Mouse (Mus musculus) midbrain, embryonic 16.5 days (tissue): ENCODE measurements around the gene Zfp958. TPM values are rescaled to one million over a fixed set of nuclear protein-coding genes. Genes with fewer than 3 reads are reported as not detected.
A peak's percentile ranks its signal among the peaks of the same experiment; 100 is the strongest.
"Not testable (repeated sequence)": the region's sequence is repeated elsewhere in the genome, so short reads cannot be mapped to it uniquely, and the experiment has no call there.

Experiments used
- ATAC-seq: fragments of 200-750 bp; cut with Nextera tagmentation; 2 replicates; pipeline ENCODE4 v1.8.0; 2017; ENCODE audit warnings: moderate TSS enrichment
- H3K27ac ChIP-seq: fragments of 300-500 bp; sonication (generic); 2 replicates; pipeline ENCODE4 v1.5.1; 2014; ENCODE audit warnings: mild to moderate bottlenecking, low read length, mixed read lengths
- H3K27me3 ChIP-seq: fragments of 300-500 bp; sonication (generic); 2 replicates; pipeline ENCODE4 v1.6.1; 2014; ENCODE audit warnings: low read depth, low read length, mixed read lengths; ENCODE audit not compliant: control insufficient read depth, insufficient read depth
- H3K36me3 ChIP-seq: fragments of 300-500 bp; sonication (generic); 2 replicates; pipeline ENCODE4 v1.6.1; 2014; ENCODE audit warnings: mild to moderate bottlenecking, low read length, moderate library complexity, mixed read lengths; ENCODE audit not compliant: control insufficient read depth, insufficient read depth
- H3K4me1 ChIP-seq: fragments of 300-500 bp; sonication (generic); 2 replicates; pipeline ENCODE4 v1.6.1; 2014; ENCODE audit warnings: mild to moderate bottlenecking, low read length, mixed read lengths; ENCODE audit not compliant: control insufficient read depth, insufficient read depth
- H3K4me2 ChIP-seq: fragments of 300-500 bp; sonication (generic); 2 replicates; pipeline ENCODE4 v1.6.1; 2014; ENCODE audit warnings: mild to moderate bottlenecking, low read length, mixed read lengths
- H3K4me3 ChIP-seq: fragments of 300-500 bp; sonication (generic); 2 replicates; pipeline ENCODE4 v1.5.1; 2014; ENCODE audit warnings: low read depth, mild to moderate bottlenecking, low read length, moderate library complexity, mixed read lengths
- H3K9ac ChIP-seq: fragments of 300-500 bp; sonication (generic); 2 replicates; pipeline ENCODE4 v1.6.1; 2014; ENCODE audit warnings: low read depth, low read length, mixed read lengths
- H3K9me3 ChIP-seq: fragments of 300-500 bp; sonication (generic); replicated peaks from 2 replicates; pipeline ENCODE4 v1.6.1; 2014; ENCODE audit warnings: mild to moderate bottlenecking, low read length, mixed read lengths; ENCODE audit not compliant: control insufficient read depth, poor library complexity, severe bottlenecking
- WGBS: fragments of 180-500 bp; shearing (Covaris S2); extraction: QIAGEN DNeasy Blood & Tissue Kit; methylation state at CpG from one replicate; pipeline ENCODE4 v1.1.7; 2014; 5-methylcytosine and 5-hydroxymethylcytosine counted together
- polyA plus RNA-seq: library from polyadenylated mRNA; unstranded; fragments of >200 nt; fragmentation: Nextera tagmentation; extraction: Ambion mirVana; gene quantifications from 2 replicates; pipeline ENCODE4 v1.2.1, GENCODE M21; 2015

The Zfp958 gene
- 17.6 and 17.7 TPM in 2 replicates for polyA plus RNA-seq

- H3K27me3 ChIP-seq = no peaks in the 10 kb centered on the region
- peak; percentile 100 for ATAC-seq
- no peaks in the 10 kb centered on the region for H3K36me3 ChIP-seq
- peak within 1 kb of the TSS; percentile 97 for H3K4me2 ChIP-seq
- peak within 1 kb of the TSS; percentile 83 for H3K27ac ChIP-seq
- no peaks in the 10 kb centered on the region for H3K9me3 ChIP-seq
- H3K9ac ChIP-seq = peak within 1 kb of the TSS; percentile 90
- H3K4me3 ChIP-seq = peak within 1 kb of the TSS; percentile 69
- WGBS = 1% methylated on average over 25 of the region's 25 CpGs
- H3K4me1 ChIP-seq = peaks cover 20% of the 10 kb centered on the region
Measured at GRCm38 (mm10) chr8:4612932-4613853, at the start of gene Zfp958. TSS of gene Zfp958 (plus strand) at chr8:4613167.

GRCm38 (mm10) chr8:4581986-4582385 lies 31.0 kb upstream of the Zfp958 start:
- no peak for ATAC-seq
- Histone ChIP-seq H3K36me3 (no peaks in the 10 kb centered on the region), H3K4me1 (no peaks in the 10 kb centered on the region), H3K9me3 (no peaks in the 10 kb centered on the region), H3K27ac (no peak overlapping the region), H3K9ac (no peak overlapping the region), H3K4me2 (no peak overlapping the region), H3K27me3 (no peaks in the 10 kb centered on the region), H3K4me3 (no peak overlapping the region)
- WGBS = 75% methylated on average over 3 of the region's 3 CpGs

- Histone ChIP-seq H3K4me1 (no peaks in the 10 kb centered on the region), H3K36me3 (no peaks in the 10 kb centered on the region), H3K9ac (no peak overlapping the region), H3K4me2 (no peak overlapping the region), H3K9me3 (no peaks in the 10 kb centered on the region), H3K4me3 (no peak overlapping the region), H3K27me3 (no peaks in the 10 kb centered on the region), H3K27ac (no peak overlapping the region)
- ATAC-seq = no peak
- WGBS = 66% methylated on average over 6 of the region's 6 CpGs
Measured at GRCm38 (mm10) chr8:4582754-4583178, 30.2 kb upstream of the Zfp958 start.

- Histone ChIP-seq H3K4me1 (no peaks in the 10 kb centered on the region), H3K4me2 (no peak overlapping the region), H3K9me3 (no peaks in the 10 kb centered on the region), H3K4me3 (no peak overlapping the region), H3K27me3 (no peaks in the 10 kb centered on the region), H3K9ac (no peak overlapping the region), H3K27ac (no peak overlapping the region), H3K36me3 (no peaks in the 10 kb centered on the region)
- WGBS = 93% methylated on average over 1 of the region's 1 CpGs
- ATAC-seq = no peak
Measured at GRCm38 (mm10) chr8:4584660-4585059, 28.3 kb upstream of the Zfp958 start.

GRCm38 (mm10) chr8:4586356-4586755 lies 26.6 kb upstream of the Zfp958 start:
- Histone ChIP-seq H3K4me2 (no peak overlapping the region), H3K9ac (no peak overlapping the region), H3K4me1 (no peaks in the 10 kb centered on the region), H3K4me3 (no peak overlapping the region), H3K27ac (no peak overlapping the region), H3K36me3 (no peaks in the 10 kb centered on the region), H3K9me3 (no peaks in the 10 kb centered on the region), H3K27me3 (no peaks in the 10 kb centered on the region)
- no peak for ATAC-seq
- 24% methylated on average over 4 of the region's 4 CpGs for WGBS

- Histone ChIP-seq H3K9me3 (no peaks in the 10 kb centered on the region), H3K9ac (peak overlapping the region; percentile 52; the same call in 1 of the 2 replicates), H3K36me3 (no peaks in the 10 kb centered on the region), H3K4me2 (no peak overlapping the region), H3K4me1 (no peaks in the 10 kb centered on the region), H3K4me3 (no peak overlapping the region), H3K27me3 (no peaks in the 10 kb centered on the region), H3K27ac (no peak overlapping the region)
- 34% methylated on average over 9 of the region's 9 CpGs for WGBS
- peak; percentile 76 for ATAC-seq
Measured at GRCm38 (mm10) chr8:4588165-4589000, 24.6 kb upstream of the Zfp958 start.

GRCm38 (mm10) chr8:4608896-4609295 lies 4.1 kb upstream of the Zfp958 start:
- H3K36me3 ChIP-seq = no peaks in the 10 kb centered on the region
- ATAC-seq = no peak

GRCm38 (mm10) chr8:4611626-4612175 lies 1.3 kb upstream of the Zfp958 start:
- H3K4me2 ChIP-seq = not testable (repeated sequence)

More at GRCm38 (mm10) chr8:4608896-4609295, 4.1 kb upstream of the Zfp958 start:
- Histone ChIP-seq H3K4me2 (no peak overlapping the region), H3K27me3 (no peaks in the 10 kb centered on the region), H3K27ac (no peak overlapping the region), H3K9ac (no peak overlapping the region), H3K4me1 (peaks cover 4% of the 10 kb centered on the region), H3K9me3 (no peaks in the 10 kb centered on the region), H3K4me3 (no peak overlapping the region)
- 97% methylated on average over 7 of the region's 7 CpGs for WGBS

More at GRCm38 (mm10) chr8:4611626-4612175, 1.3 kb upstream of the Zfp958 start:
- H3K36me3 ChIP-seq, H3K9me3 ChIP-seq, H3K9ac ChIP-seq, H3K27me3 ChIP-seq, ATAC-seq, H3K27ac ChIP-seq, H3K4me3 ChIP-seq: not testable (repeated sequence)
- H3K4me1 ChIP-seq = peaks cover 20% of the 10 kb centered on the region
- 76% methylated on average over 4 of the region's 4 CpGs for WGBS
